Mouse (Mus musculus) intestine, postnatal 0 days (tissue): ENCODE results near the gene Rusc2. TPM values are rescaled to one million over a fixed set of nuclear protein-coding genes. Genes with fewer than 3 reads are reported as not detected.
A peak's percentile ranks its signal among the peaks of the same experiment; 100 is the strongest.

Experiments used
- ATAC-seq: fragments of 200-750 bp; cut with Nextera tagmentation; 2 replicates; pipeline ENCODE4 v1.8.0; 2017; ENCODE audit warnings: mild to moderate bottlenecking, moderate TSS enrichment, moderate library complexity
- H3K27ac ChIP-seq: fragments of 300-500 bp; sonication (generic); 2 replicates; pipeline ENCODE4 v1.5.1; 2014; ENCODE audit warnings: mild to moderate bottlenecking, low read depth, low read length, moderate library complexity
- H3K27me3 ChIP-seq: fragments of 300-500 bp; sonication (generic); replicated peaks from 2 replicates; pipeline ENCODE4 v1.6.1; 2014; ENCODE audit warnings: low read length, mixed read lengths; ENCODE audit not compliant: control insufficient read depth, insufficient read depth
- H3K36me3 ChIP-seq: fragments of 300-500 bp; sonication (generic); 2 replicates; pipeline ENCODE4 v1.6.1; 2014; ENCODE audit warnings: mild to moderate bottlenecking, moderate library complexity; ENCODE audit not compliant: control insufficient read depth, insufficient read depth
- H3K4me1 ChIP-seq: fragments of 300-500 bp; sonication (generic); replicated peaks from 2 replicates; pipeline ENCODE4 v1.6.1; 2014; ENCODE audit warnings: antibody characterized with exemption, low read length, mixed read lengths; ENCODE audit not compliant: control insufficient read depth, insufficient read depth
- H3K4me2 ChIP-seq: fragments of 300-500 bp; sonication (generic); replicated peaks from 2 replicates; pipeline ENCODE4 v1.6.1; 2014; ENCODE audit warnings: low read depth, mild to moderate bottlenecking, moderate library complexity
- H3K4me3 ChIP-seq: fragments of 300-500 bp; sonication (generic); 2 replicates; pipeline ENCODE4 v1.5.1; 2014; ENCODE audit warnings: low read depth, low read length
- H3K9ac ChIP-seq: fragments of 300-500 bp; sonication (generic); 2 replicates; pipeline ENCODE4 v1.6.1; 2014; ENCODE audit warnings: mild to moderate bottlenecking, low read depth, low read length
- H3K9me3 ChIP-seq: fragments of 300-500 bp; sonication (generic); 2 replicates; pipeline ENCODE4 v1.6.1; 2016; ENCODE audit warnings: mixed run types; ENCODE audit not compliant: control insufficient read depth
- CTCF ChIP-seq: sonication (generic); IDR thresholded peaks from 2 replicates; pipeline ENCODE4 v1.5.1; 2016; ENCODE audit warnings: low read depth, mild to moderate bottlenecking, control low read depth, antibody characterized with exemption, moderate library complexity
- WGBS: fragments of 180-500 bp; shearing (Covaris S2); extraction: QIAGEN DNeasy Blood & Tissue Kit; methylation state at CpG from one replicate; pipeline ENCODE4 v1.1.7; 2014; 5-methylcytosine and 5-hydroxymethylcytosine counted together
- polyA plus RNA-seq: library from polyadenylated mRNA; unstranded; fragments of >200 nt; fragmentation: Nextera tagmentation; extraction: Ambion mirVana; gene quantifications from 2 replicates; pipeline ENCODE4 v1.2.1, GENCODE M21; 2015

Rusc2 gene
- polyA plus RNA-seq, 1 experiment from 2014 or later = 12.1 TPM

GRCm38 (mm10) chr4:43389845-43390440 lies 8.2 kb downstream of the Rusc2 start:
- no peak for TF ChIP-seq CTCF
- 64% methylated on average over 9 of the region's 9 CpGs for WGBS
- no peaks in the 10 kb centered on the region for H3K27me3 ChIP-seq
- H3K4me1 ChIP-seq = no peaks in the 10 kb centered on the region; the same call in 1 of the 2 replicates
- no peaks in the 10 kb centered on the region for H3K9me3 ChIP-seq
- H3K4me3 ChIP-seq = no peak overlapping the region
- ATAC-seq = no peak
- 0 out of 2 replicates have a peak overlapping the region, but pooled peaks have one; percentile 21 for H3K27ac ChIP-seq
- H3K36me3 ChIP-seq = peaks cover 7% of the 10 kb centered on the region; the same call in 1 of the 2 replicates
- H3K4me2 ChIP-seq = no peak overlapping the region
- no peak overlapping the region for H3K9ac ChIP-seq

GRCm38 (mm10) chr4:43391521-43392050 lies 9.8 kb downstream of the Rusc2 start:
- Histone ChIP-seq H3K9me3 (no peaks in the 10 kb centered on the region), H3K36me3 (peaks cover 7% of the 10 kb centered on the region; the same call in 1 of the 2 replicates), H3K27ac (no peak overlapping the region), H3K4me3 (no peak overlapping the region), H3K27me3 (no peaks in the 10 kb centered on the region), H3K9ac (no peak overlapping the region), H3K4me2 (no peak overlapping the region), H3K4me1 (no peaks in the 10 kb centered on the region)
- no peak for TF ChIP-seq CTCF
- ATAC-seq = no peak
- WGBS = 83% methylated on average over 3 of the region's 3 CpGs

GRCm38 (mm10) chr4:43394345-43394891 lies 12.6 kb downstream of the Rusc2 start:
- WGBS = 30% methylated on average over 15 of the region's 15 CpGs
- Histone ChIP-seq H3K36me3 (no peaks in the 10 kb centered on the region), H3K27ac (peak overlapping the region; percentile 63), H3K4me2 (no peak overlapping the region), H3K27me3 (no peaks in the 10 kb centered on the region), H3K4me3 (no peak overlapping the region), H3K4me1 (peaks cover 6% of the 10 kb centered on the region; the same call in 1 of the 2 replicates), H3K9me3 (no peaks in the 10 kb centered on the region), H3K9ac (no peak overlapping the region)
- no peak for TF ChIP-seq CTCF
- ATAC-seq = peak; percentile 61

GRCm38 (mm10) chr4:43395147-43395546 lies 13.4 kb downstream of the Rusc2 start:
- Histone ChIP-seq H3K4me1 (peaks cover 6% of the 10 kb centered on the region), H3K9ac (no peak overlapping the region; the same call in 1 of the 2 replicates)

DNA sequence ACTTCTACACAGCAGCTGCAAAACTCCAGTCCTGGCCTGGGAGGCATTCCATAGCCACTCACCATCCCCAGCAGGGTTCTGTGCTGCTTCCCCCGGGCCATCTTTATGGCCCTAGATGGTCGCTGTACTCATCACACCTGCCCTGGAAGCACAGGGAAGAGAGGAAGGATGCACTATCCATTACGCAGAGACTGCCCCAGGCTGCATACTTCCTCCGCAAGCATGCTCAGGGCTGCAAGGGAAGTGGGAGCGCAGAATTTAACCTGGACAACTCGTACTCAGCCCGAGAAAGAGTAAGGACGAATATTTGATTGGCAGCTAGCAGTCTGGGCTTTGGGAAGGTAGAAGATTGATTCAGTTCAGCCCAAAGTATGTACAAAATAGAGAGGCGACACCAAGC lies 14.1 kb downstream of the Rusc2 start:
- Histone ChIP-seq H3K4me2 (no peak overlapping the region), H3K4me3 (no peak overlapping the region), H3K9me3 (no peaks in the 10 kb centered on the region), H3K36me3 (no peaks in the 10 kb centered on the region), H3K27me3 (no peaks in the 10 kb centered on the region), H3K9ac (no peak overlapping the region), H3K4me1 (peaks cover 6% of the 10 kb centered on the region), H3K27ac (no peak overlapping the region)
- TF ChIP-seq CTCF = no peak
- 68% methylated on average over 9 of the region's 9 CpGs for WGBS
- ATAC-seq = no peak

More at GRCm38 (mm10) chr4:43395147-43395546, 13.4 kb downstream of the Rusc2 start:
- no peaks in the 10 kb centered on the region for H3K27me3 ChIP-seq
- peak overlapping the region; percentile 63 for H3K27ac ChIP-seq
- 78% methylated on average over 5 of the region's 5 CpGs for WGBS
- ATAC-seq = no peak
- no peaks in the 10 kb centered on the region for H3K36me3 ChIP-seq
- no peaks in the 10 kb centered on the region for H3K9me3 ChIP-seq
- no peak overlapping the region for H3K4me3 ChIP-seq
- no peak overlapping the region for H3K4me2 ChIP-seq
- no peak for TF ChIP-seq CTCF

DNA sequence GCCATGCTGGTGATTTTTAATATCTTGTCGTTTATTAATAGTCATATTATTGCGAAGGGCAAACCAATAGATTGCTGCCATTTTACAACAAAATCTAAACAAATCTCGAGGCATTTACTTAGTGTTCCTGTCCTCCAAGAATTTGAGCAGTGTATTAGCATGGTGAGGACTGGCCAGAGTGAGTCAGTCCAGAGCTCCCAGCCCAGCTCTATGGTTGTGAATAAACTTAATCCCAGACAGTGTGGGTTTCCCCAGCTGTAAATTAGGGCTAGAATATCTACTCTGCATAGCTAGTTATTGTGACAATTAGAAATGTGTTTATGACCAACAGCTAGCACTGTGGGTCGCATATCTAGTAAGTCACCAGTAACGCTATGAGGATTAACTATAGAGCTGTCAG lies 14.6 kb downstream of the Rusc2 start:
- H3K4me3 ChIP-seq = no peak overlapping the region
- 85% methylated on average over 5 of the region's 5 CpGs for WGBS
- no peak overlapping the region for H3K4me2 ChIP-seq
- ATAC-seq = no peak
- H3K27ac ChIP-seq = no peak overlapping the region
- no peaks in the 10 kb centered on the region for H3K36me3 ChIP-seq
- no peaks in the 10 kb centered on the region for H3K9me3 ChIP-seq
- H3K27me3 ChIP-seq = no peaks in the 10 kb centered on the region
- TF ChIP-seq CTCF = no peak
- peaks cover 6% of the 10 kb centered on the region for H3K4me1 ChIP-seq
- H3K9ac ChIP-seq = no peak overlapping the region
